ENCODE assay signal across 8 mouse cellular contexts in the genomic region with DNA sequence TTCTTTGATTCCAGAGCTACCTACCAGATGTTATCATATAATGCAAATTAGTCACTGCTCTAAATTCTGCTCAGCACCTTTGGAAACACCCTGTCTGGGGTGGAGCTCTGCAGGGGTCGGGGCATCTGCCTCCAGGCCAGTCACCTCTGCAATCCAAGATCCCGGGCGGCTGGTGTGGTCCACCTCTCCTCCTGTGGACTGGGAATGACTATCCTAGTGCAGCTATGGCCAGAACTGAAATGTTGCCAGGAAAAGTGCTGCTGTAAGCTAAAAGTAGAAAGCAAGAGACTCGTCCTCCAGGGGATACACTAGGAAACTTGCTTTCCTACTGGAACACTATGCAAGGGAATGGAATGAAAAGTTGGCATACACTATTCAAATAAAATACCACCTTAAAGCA. TPM values are rescaled to one million over a fixed set of nuclear protein-coding genes. Genes with fewer than 3 reads are reported as not detected.
A peak's percentile ranks its signal among the peaks of the same experiment; 100 is the strongest.
DNase-seq lines count a peak whose midpoint lies in the region; ATAC-seq lines count a peak whose summit lies in the region.

No protein-coding gene starts in this region.

- peak overlapping the region; percentile 54 for H3K4me3 ChIP-seq in erythroblast, embryonic 14.5 days (replicated peaks)
- no peak overlapping the region for H3K4me3 ChIP-seq in kidney, embryonic 15.5 days (replicated peaks)

- H3K4me2 ChIP-seq in kidney, embryonic 15.5 days, result no peak overlapping the region

- peak overlapping the region; percentile 75 for H3K27ac ChIP-seq in kidney, embryonic 15.5 days

- ATAC-seq in erythroblast, adult 5-6 weeks (replicated peaks; ENCODE audit: low FRiP score, poor library complexity, severe bottlenecking), result no peak
- no peak for ATAC-seq in kidney, embryonic 15.5 days (replicated peaks; ENCODE audit: low FRiP score)
- no peak for ATAC-seq in monocyte, adult 5-6 weeks (replicated peaks; ENCODE audit: insufficient number of reproducible peaks, low FRiP score, low TSS enrichment, poor library complexity, severe bottlenecking)
- ATAC-seq in megakaryocyte-erythroid progenitor cell, adult 5-6 weeks (replicated peaks; ENCODE audit: low FRiP score, low TSS enrichment, poor library complexity, severe bottlenecking), result no peak

- H3K27me3 ChIP-seq in erythroblast, embryonic 14.5 days (ENCODE audit: control insufficient read depth), result no peaks in the 10 kb centered on the region
- no peaks in the 10 kb centered on the region for H3K27me3 ChIP-seq in kidney, embryonic 15.5 days

- H3K36me3 ChIP-seq in erythroblast, embryonic 14.5 days (ENCODE audit: control insufficient read depth), result peaks cover 76% of the 10 kb centered on the region
- no peaks in the 10 kb centered on the region for H3K36me3 ChIP-seq in kidney, embryonic 15.5 days

- peaks cover 99% of the 10 kb centered on the region for H3K4me1 ChIP-seq in erythroblast, embryonic 14.5 days (ENCODE audit: control insufficient read depth)
- H3K4me1 ChIP-seq in kidney, embryonic 15.5 days, result peaks cover 56% of the 10 kb centered on the region

- 37% methylated on average over 4 of the region's 4 CpGs for WGBS in kidney, embryonic 15.5 days

- peak; percentile 40 for DNase-seq in thymus, postnatal 14 days
- DNase-seq in thymus, postnatal 36 days, result no peak
- no peak for DNase-seq in frontal cortex, postnatal 25 days (ENCODE audit: low spot score in 2 of 2)

- no peaks in the 10 kb centered on the region for H3K9me3 ChIP-seq in erythroblast, embryonic 14.5 days (ENCODE audit: control insufficient read depth, low read length)
- H3K9me3 ChIP-seq in kidney, embryonic 15.5 days (replicated peaks), result no peaks in the 10 kb centered on the region

- H3K9ac ChIP-seq in kidney, embryonic 15.5 days, result no peak overlapping the region

RNA-seq across cellular contexts. Expression of a gene that starts 22.7 kb away (rescaled TPM):
- 7.8 and 8.1 TPM in 2 replicates for polyA plus RNA-seq in erythroblast, embryonic 14.5 days (2012)
- total RNA-seq in erythroblast, adult 5-6 weeks (2015; ENCODE audit: low replicate concordance), result 214 and 220 TPM in 2 replicates
- 159 and 168 TPM in 2 replicates for total RNA-seq in erythroblast, adult 5-6 weeks (2017; ENCODE audit: low replicate concordance)
- 12.3 TPM in 2 replicates for polyA plus RNA-seq in kidney, embryonic 15.5 days (2015; fragmentation: Nextera tagmentation; extraction: Ambion mirVana)
- 29.0 to 54.6 TPM (median 37.3 TPM) in 3 replicates for total RNA-seq in monocyte, adult 5-6 weeks (2017)
- 53.5 and 60.2 TPM in 2 replicates for total RNA-seq in megakaryocyte-erythroid progenitor cell, adult 5-6 weeks (2014; fragmentation: Nextera tagmentation)
- 18.3 and 31.5 TPM in 2 replicates for total RNA-seq in megakaryocyte-erythroid progenitor cell, adult 5-6 weeks (2017)
